Mouse (Mus musculus): Measurements from ENCODE around the gene Hnrnph2. TPM values are rescaled to one million over a fixed set of nuclear protein-coding genes. Genes with fewer than 3 reads are reported as not detected.

Gene Hnrnph2
- polyA plus RNA-seq, 1 experiment from 2014 or later: 138 TPM

DNA sequence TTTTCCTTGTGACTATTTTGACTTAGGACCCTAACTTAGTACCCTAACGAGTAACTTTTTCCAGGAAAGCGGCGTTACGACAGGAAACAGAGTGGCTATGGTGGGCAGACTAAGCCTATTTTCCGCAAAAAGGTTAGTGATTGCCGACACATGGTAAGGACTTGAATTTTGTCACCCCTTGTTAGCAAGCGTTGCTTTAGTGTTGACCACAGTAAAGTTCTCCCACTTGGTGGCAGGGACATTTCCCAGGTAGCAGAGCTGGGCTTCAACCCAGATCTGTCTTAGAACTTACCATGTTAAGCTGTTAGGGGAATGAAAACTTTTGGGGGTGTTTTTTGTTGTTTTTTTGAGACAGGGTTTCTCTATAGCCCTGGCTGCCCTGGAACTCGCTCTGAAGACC is 14.5 kb upstream of the Hnrnph2 start:
- 44% methylated on average over 8 of the region's 8 CpGs for WGBS
- Histone ChIP-seq H3K9ac (peak overlapping the region; percentile 39; the same call in 1 of the 2 replicates), H3K4me1 (peaks cover 3% of the 10 kb centered on the region; the same call in 1 of the 2 replicates), H3K27me3 (no peaks in the 10 kb centered on the region), H3K27ac (replicated peaks) (no peak overlapping the region), H3K36me3 (peaks cover 5% of the 10 kb centered on the region; the same call in 1 of the 2 replicates), H3K4me2 (replicated peaks) (peak overlapping the region; percentile 48), H3K4me3 (replicated peaks) (peak overlapping the region; percentile 51), H3K9me3 (replicated peaks) (no peaks in the 10 kb centered on the region)
- no peak for ATAC-seq (ENCODE audit: insufficient number of reproducible peaks, low FRiP score, low TSS enrichment, low read depth)

DNA sequence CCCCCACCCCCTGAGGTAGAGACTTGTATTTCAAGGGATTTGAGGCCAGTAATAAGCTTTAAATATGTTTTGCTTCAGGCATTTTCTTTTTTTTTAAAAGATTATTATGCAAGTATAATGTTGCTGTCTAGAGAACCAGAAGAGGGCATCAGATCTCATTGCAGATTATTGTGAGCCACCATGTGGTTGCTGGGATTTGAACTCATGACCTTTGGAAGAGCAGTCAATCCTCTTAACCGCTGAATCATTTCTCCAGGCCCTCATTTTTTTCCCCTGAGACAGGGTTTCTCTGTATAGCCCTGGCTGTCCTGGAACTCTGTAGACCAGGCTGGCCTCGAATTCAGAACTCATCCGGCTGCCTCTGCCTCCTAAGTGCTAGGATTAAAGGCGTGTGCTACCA is 12.7 kb upstream of the Hnrnph2 start:
- no peak overlapping the region for H3K27ac ChIP-seq (replicated peaks)
- H3K4me2 ChIP-seq (replicated peaks): no peak overlapping the region
- 78% methylated on average over 4 of the region's 4 CpGs for WGBS
- no peak for ATAC-seq (ENCODE audit: insufficient number of reproducible peaks, low FRiP score, low TSS enrichment, low read depth)
- H3K36me3 ChIP-seq: peaks cover 5% of the 10 kb centered on the region; the same call in 1 of the 2 replicates
- H3K4me3 ChIP-seq (replicated peaks): no peak overlapping the region
- H3K9ac ChIP-seq: no peak overlapping the region
- H3K4me1 ChIP-seq: peaks cover 3% of the 10 kb centered on the region; the same call in 1 of the 2 replicates
- H3K27me3 ChIP-seq: no peaks in the 10 kb centered on the region
- H3K9me3 ChIP-seq (replicated peaks): no peaks in the 10 kb centered on the region

- Histone ChIP-seq H3K4me1 (peaks cover 3% of the 10 kb centered on the region; the same call in 1 of the 2 replicates), H3K4me2 (replicated peaks) (no peak overlapping the region), H3K36me3 (peaks cover 5% of the 10 kb centered on the region; the same call in 1 of the 2 replicates), H3K9ac (no peak overlapping the region), H3K27me3 (no peaks in the 10 kb centered on the region), H3K9me3 (replicated peaks) (no peaks in the 10 kb centered on the region), H3K27ac (replicated peaks) (no peak overlapping the region), H3K4me3 (replicated peaks) (no peak overlapping the region)
- ATAC-seq (ENCODE audit: insufficient number of reproducible peaks, low FRiP score, low TSS enrichment, low read depth): no peak
- WGBS: 86% methylated on average over 3 of the region's 3 CpGs
These were observed 12.0 kb upstream of the Hnrnph2 start for GRCm38 (mm10) chrX:134588997-134589396.

- no peak overlapping the region for H3K4me2 ChIP-seq (replicated peaks)
- H3K9ac ChIP-seq: no peak overlapping the region
- H3K4me3 ChIP-seq (replicated peaks): no peak overlapping the region
- no peaks in the 10 kb centered on the region for H3K9me3 ChIP-seq (replicated peaks)
- 37% methylated on average over 5 of the region's 5 CpGs for WGBS
- peaks cover 5% of the 10 kb centered on the region; the same call in 1 of the 2 replicates for H3K36me3 ChIP-seq
- no peak for ATAC-seq (ENCODE audit: insufficient number of reproducible peaks, low FRiP score, low TSS enrichment, low read depth)
- no peaks in the 10 kb centered on the region for H3K27me3 ChIP-seq
- no peak overlapping the region for H3K27ac ChIP-seq (replicated peaks)
- H3K4me1 ChIP-seq: peaks cover 3% of the 10 kb centered on the region; the same call in 1 of the 2 replicates
These were observed 11.1 kb upstream of the Hnrnph2 start for GRCm38 (mm10) chrX:134589836-134590235.

GRCm38 (mm10) chrX:134599922-134600565 is 935 bp upstream of the Hnrnph2 start:
- WGBS: 26% methylated on average over 10 of the region's 10 CpGs
- Histone ChIP-seq H3K9ac (peak overlapping the region; percentile 33; the same call in 1 of the 2 replicates), H3K27ac (replicated peaks) (no peak overlapping the region), H3K4me1 (no peaks in the 10 kb centered on the region; the same call in 1 of the 2 replicates), H3K9me3 (replicated peaks) (no peaks in the 10 kb centered on the region), H3K36me3 (no peaks in the 10 kb centered on the region), H3K4me3 (replicated peaks) (peak overlapping the region; percentile 55), H3K27me3 (no peaks in the 10 kb centered on the region), H3K4me2 (replicated peaks) (peak overlapping the region; percentile 52)
- ATAC-seq (ENCODE audit: insufficient number of reproducible peaks, low FRiP score, low TSS enrichment, low read depth): no peak

DNA sequence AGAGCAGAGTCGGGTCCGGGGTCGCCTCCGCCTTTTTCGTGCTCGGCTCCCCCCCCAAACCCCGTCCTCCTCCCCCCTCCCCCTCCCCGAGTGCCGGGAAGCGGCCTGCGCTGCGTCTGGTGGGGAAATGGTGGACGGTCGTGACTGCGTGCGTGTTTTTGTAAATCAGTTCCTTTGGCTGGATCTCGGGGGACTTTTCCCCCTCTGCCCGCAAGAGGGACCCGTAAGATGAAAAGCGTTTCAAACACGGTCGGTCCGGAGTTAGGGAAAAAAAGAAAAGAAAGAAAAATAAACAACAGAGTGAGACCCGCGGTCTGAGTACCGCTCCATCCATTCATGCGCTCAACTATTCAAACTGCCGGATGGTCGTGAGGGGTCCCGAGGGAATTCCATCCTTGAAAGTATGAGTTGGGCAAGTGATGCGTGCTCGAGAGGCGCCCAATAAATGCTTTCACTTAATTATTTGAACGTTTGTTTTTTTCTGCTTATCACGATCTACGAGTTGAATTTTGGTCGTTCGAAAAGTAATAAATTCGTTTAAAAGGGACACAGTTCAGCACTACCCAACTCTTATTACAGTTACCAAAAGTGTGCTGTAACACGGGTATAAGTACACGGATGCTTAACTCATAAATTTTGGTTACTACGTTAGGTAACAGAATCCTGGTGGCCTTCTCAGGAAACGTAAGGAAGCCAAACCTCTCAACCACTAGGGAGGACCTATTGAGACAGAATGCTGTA is 571 bp downstream of the Hnrnph2 start:
- peak overlapping the region; percentile 37 for H3K9ac ChIP-seq
- peak overlapping the region; percentile 55 for H3K4me3 ChIP-seq (replicated peaks)
- H3K27me3 ChIP-seq: no peaks in the 10 kb centered on the region
- ATAC-seq (ENCODE audit: insufficient number of reproducible peaks, low FRiP score, low TSS enrichment, low read depth): peak; percentile 85
- WGBS: 14% methylated on average over 38 of the region's 43 CpGs
- H3K36me3 ChIP-seq: no peaks in the 10 kb centered on the region
- no peaks in the 10 kb centered on the region for H3K9me3 ChIP-seq (replicated peaks)
- H3K4me1 ChIP-seq: no peaks in the 10 kb centered on the region; the same call in 1 of the 2 replicates
- peak overlapping the region; percentile 47 for H3K4me2 ChIP-seq (replicated peaks)
- H3K27ac ChIP-seq (replicated peaks): peak overlapping the region; percentile 93

DNA sequence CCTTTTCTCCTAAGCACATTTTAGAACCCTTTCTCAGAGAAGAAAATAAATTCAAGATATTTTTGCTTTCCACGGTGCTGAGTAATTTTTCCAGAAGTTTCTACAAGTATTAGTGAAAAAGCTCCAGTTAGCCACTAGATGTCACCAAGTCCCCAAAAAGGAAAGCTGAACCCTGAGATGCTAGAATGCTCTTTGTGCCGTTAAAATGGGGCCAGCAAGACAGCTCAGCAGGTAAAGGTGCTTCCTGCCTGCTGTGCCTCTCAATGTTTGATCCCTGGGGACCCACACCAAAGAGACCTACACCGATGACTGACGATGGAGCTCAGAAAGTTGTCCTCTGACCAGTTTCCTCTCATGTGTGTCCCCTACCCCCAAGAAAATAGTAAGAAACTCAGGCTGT is 8.5 kb downstream of the Hnrnph2 start:
- Histone ChIP-seq H3K4me3 (replicated peaks) (no peak overlapping the region), H3K36me3 (no peaks in the 10 kb centered on the region), H3K27me3 (no peaks in the 10 kb centered on the region), H3K4me1 (no peaks in the 10 kb centered on the region), H3K4me2 (replicated peaks) (no peak overlapping the region), H3K27ac (replicated peaks) (no peak overlapping the region), H3K9me3 (replicated peaks) (no peaks in the 10 kb centered on the region), H3K9ac (no peak overlapping the region)
- no peak for ATAC-seq (ENCODE audit: insufficient number of reproducible peaks, low FRiP score, low TSS enrichment, low read depth)
- WGBS: 24% methylated on average over 4 of the region's 4 CpGs

- no peak for ATAC-seq (ENCODE audit: insufficient number of reproducible peaks, low FRiP score, low TSS enrichment, low read depth)
- Histone ChIP-seq H3K27ac (replicated peaks) (no peak overlapping the region), H3K4me1 (no peaks in the 10 kb centered on the region), H3K4me3 (replicated peaks) (no peak overlapping the region), H3K9me3 (replicated peaks) (no peaks in the 10 kb centered on the region), H3K9ac (no peak overlapping the region), H3K4me2 (replicated peaks) (no peak overlapping the region), H3K27me3 (no peaks in the 10 kb centered on the region), H3K36me3 (no peaks in the 10 kb centered on the region)
- 86% methylated on average over 4 of the region's 4 CpGs for WGBS
These were observed 10.0 kb downstream of the Hnrnph2 start for GRCm38 (mm10) chrX:134610984-134611383.

GRCm38 (mm10) chrX:134612285-134612959 is 11.4 kb downstream of the Hnrnph2 start:
- Histone ChIP-seq H3K4me1 (no peaks in the 10 kb centered on the region), H3K9ac (no peak overlapping the region), H3K36me3 (no peaks in the 10 kb centered on the region), H3K27me3 (no peaks in the 10 kb centered on the region), H3K9me3 (replicated peaks) (no peaks in the 10 kb centered on the region), H3K4me2 (replicated peaks) (peak overlapping the region; percentile 47), H3K4me3 (replicated peaks) (peak overlapping the region; percentile 36), H3K27ac (replicated peaks) (peak overlapping the region; percentile 85)
- ATAC-seq (ENCODE audit: insufficient number of reproducible peaks, low FRiP score, low TSS enrichment, low read depth): peak; percentile 89
- WGBS: 10% methylated on average over 14 of the region's 15 CpGs

- 72% methylated on average over 2 of the region's 2 CpGs for WGBS
- H3K36me3 ChIP-seq: no peaks in the 10 kb centered on the region
- H3K9me3 ChIP-seq (replicated peaks): no peaks in the 10 kb centered on the region
- H3K9ac ChIP-seq: no peak overlapping the region
- H3K4me3 ChIP-seq (replicated peaks): no peak overlapping the region
- H3K27ac ChIP-seq (replicated peaks): no peak overlapping the region
- H3K4me2 ChIP-seq (replicated peaks): no peak overlapping the region
- no peaks in the 10 kb centered on the region for H3K4me1 ChIP-seq
- ATAC-seq (ENCODE audit: insufficient number of reproducible peaks, low FRiP score, low TSS enrichment, low read depth): no peak
- H3K27me3 ChIP-seq: no peaks in the 10 kb centered on the region
These were observed 13.3 kb downstream of the Hnrnph2 start for GRCm38 (mm10) chrX:134614306-134614705.

GRCm38 (mm10) chrX:134619695-134620094 is 18.7 kb downstream of the Hnrnph2 start:
- Histone ChIP-seq H3K9me3 (replicated peaks) (no peaks in the 10 kb centered on the region), H3K4me1 (no peaks in the 10 kb centered on the region), H3K27me3 (no peaks in the 10 kb centered on the region), H3K4me2 (replicated peaks) (no peak overlapping the region), H3K9ac (no peak overlapping the region), H3K36me3 (no peaks in the 10 kb centered on the region), H3K4me3 (replicated peaks) (no peak overlapping the region), H3K27ac (replicated peaks) (no peak overlapping the region)
- WGBS: 48% methylated on average over 9 of the region's 9 CpGs
- no peak for ATAC-seq (ENCODE audit: insufficient number of reproducible peaks, low FRiP score, low TSS enrichment, low read depth)

Measured in embryonic facial prominence, embryonic 15.5 days (tissue).